Mouse (Mus musculus): ENCODE measurements around the gene Tmem117.

GRCm38 (mm10) chr15:95028862-95029486 is 399.9 kb downstream of the Tmem117 start:
- TF ChIP-seq POLR2A (IDR thresholded peaks at IDR 0.05; ENCODE audit: borderline replicate concordance, extremely low read depth, low read depth, low read length) = no peak
- TF ChIP-seq CTCF (IDR thresholded peaks at IDR 0.05; ENCODE audit: insufficient read depth, low read length) = no peak
